Mouse (Mus musculus) heart, adult 2 months (tissue): ENCODE results near the gene 5730596B20Rik. TPM values are rescaled to one million over a fixed set of nuclear protein-coding genes. Genes with fewer than 3 reads are reported as not detected.
A peak's percentile ranks its signal among the peaks of the same experiment; 100 is the strongest.

Experiments
- DNase-seq, 2 experiments: peaks; one replicate each; pipeline ENCODE4 v3.0.0; 2021
- H3K27ac ChIP-seq: fragments of 200-600 bp; 2 replicates; pipeline ENCODE4 v1.8.1; 2022
- H3K27me3 ChIP-seq: fragments of 200-500 bp; 2 replicates; pipeline ENCODE4 v1.6.1; 2012; ENCODE audit warnings: mild to moderate bottlenecking, low read length, inconsistent platforms, mixed read lengths; ENCODE audit not compliant: control insufficient read depth, insufficient read depth
- H3K36me3 ChIP-seq: fragments of 200-500 bp; 2 replicates; pipeline ENCODE4 v1.6.1; 2012; ENCODE audit warnings: low read length, inconsistent platforms; ENCODE audit not compliant: control insufficient read depth, insufficient read depth
- H3K4me1 ChIP-seq: fragments of 200-500 bp; 2 replicates; pipeline ENCODE4 v1.6.1; 2011; ENCODE audit warnings: low read length; ENCODE audit not compliant: control insufficient read depth, insufficient read depth
- H3K4me3 ChIP-seq: fragments of 200-600 bp; 2 replicates; pipeline ENCODE4 v1.8.1; 2022
- H3K79me2 ChIP-seq: fragments of 200-500 bp; replicated peaks from 2 replicates; pipeline ENCODE4 v1.6.1; 2012; ENCODE audit warnings: mild to moderate bottlenecking, inconsistent platforms, low read length, moderate library complexity, mixed read lengths; ENCODE audit not compliant: control insufficient read depth, insufficient read depth
- H3K9ac ChIP-seq: fragments of 200-500 bp; 2 replicates; pipeline ENCODE4 v1.6.1; 2012; ENCODE audit warnings: low read depth, mild to moderate bottlenecking, control low read depth, inconsistent platforms, low read length, mixed read lengths
- CTCF ChIP-seq: fragments of 200-600 bp; IDR thresholded peaks from 2 replicates; pipeline ENCODE4 v1.8.1; 2022; ENCODE audit warnings: antibody characterized with exemption, mild to moderate bottlenecking, moderate library complexity
- EP300 ChIP-seq: fragments of 200-500 bp; IDR thresholded peaks from 2 replicates; pipeline ENCODE4 v1.6.1; 2011; ENCODE audit warnings: low read depth, low read length, control low read depth; ENCODE audit not compliant: insufficient read depth
- POLR2A ChIP-seq: fragments of 200-500 bp; IDR thresholded peaks from 2 replicates; pipeline ENCODE4 v1.6.1; 2011; ENCODE audit warnings: mild to moderate bottlenecking, low read depth, low read length, control low read depth; ENCODE audit not compliant: insufficient read depth
- WGBS: fragments of 180-500 bp; shearing (Covaris S2); methylation state at CpG from one replicate; pipeline ENCODE4 v1.1.7; 2018; 5-methylcytosine and 5-hydroxymethylcytosine counted together
- intact Hi-C: fragments of 180-260 bp; cut with DNase I; formaldehyde crosslinking; loops from one replicate; pipeline ENCODE4 v1.15.1; 2025
- polyA plus RNA-seq: library from polyadenylated mRNA; depleted of rRNA; stranded (reverse); fragments of >200 nt; gene quantifications from 2 replicates; pipeline ENCODE4 v1.2.3, GENCODE M21; 2012
- total RNA-seq, 2 experiments: library from RNA; stranded (reverse); gene quantifications; 2 replicates each; pipeline ENCODE4 v1.2.3; 2021

The 5730596B20Rik gene
- total and polyA plus RNA-seq, 3 experiments, result not detected

DNA sequence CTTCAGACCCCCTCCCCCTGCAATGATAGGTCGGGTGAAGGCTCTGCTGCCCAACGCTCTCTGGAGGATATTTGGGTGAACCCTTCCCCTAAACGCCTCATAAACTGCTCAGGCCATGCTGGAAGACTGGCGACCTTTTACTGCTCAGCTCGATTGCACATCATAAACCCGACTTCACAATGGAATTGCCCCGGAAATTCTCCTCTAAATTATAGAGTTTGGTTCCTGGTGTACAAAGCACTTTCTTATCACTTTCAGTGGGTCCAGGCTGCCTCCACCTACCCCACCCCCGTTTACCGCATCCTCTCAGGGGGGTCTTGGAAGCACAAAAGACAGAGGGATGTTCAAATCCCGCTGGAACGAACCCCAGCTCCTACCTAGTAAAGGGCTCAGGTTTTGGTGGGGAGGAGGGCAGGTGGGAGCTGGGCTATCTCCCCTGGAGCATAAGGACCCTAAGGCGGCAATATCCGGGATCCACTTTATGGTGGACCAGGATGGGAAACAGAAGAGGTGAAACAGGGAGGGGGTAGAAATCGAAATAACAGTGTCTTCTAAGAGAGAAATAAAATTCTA, 41.4 kb downstream of the 5730596B20Rik start:
- 18% methylated on average over 14 of the region's 14 CpGs for WGBS
- Histone ChIP-seq H3K27me3 (peaks cover 45% of the 10 kb centered on the region), H3K27ac (no peak overlapping the region), H3K79me2 (no peaks in the 10 kb centered on the region), H3K4me3 (no peak overlapping the region), H3K9ac (no peak overlapping the region), H3K4me1 (peaks cover 1% of the 10 kb centered on the region; the same call in 1 of the 2 replicates), H3K36me3 (no peaks in the 10 kb centered on the region)
- intact Hi-C loops, result loop anchor here (5.0 kb wide), 1 partner anchor 34 kb away; no protein-coding TSS in a partner anchor
- no peak for TF ChIP-seq CTCF
- TF ChIP-seq POLR2A, result no peak
- TF ChIP-seq EP300, result no peak
- peak in 1 of 2 experiments; percentile 20 for DNase-seq

DNA sequence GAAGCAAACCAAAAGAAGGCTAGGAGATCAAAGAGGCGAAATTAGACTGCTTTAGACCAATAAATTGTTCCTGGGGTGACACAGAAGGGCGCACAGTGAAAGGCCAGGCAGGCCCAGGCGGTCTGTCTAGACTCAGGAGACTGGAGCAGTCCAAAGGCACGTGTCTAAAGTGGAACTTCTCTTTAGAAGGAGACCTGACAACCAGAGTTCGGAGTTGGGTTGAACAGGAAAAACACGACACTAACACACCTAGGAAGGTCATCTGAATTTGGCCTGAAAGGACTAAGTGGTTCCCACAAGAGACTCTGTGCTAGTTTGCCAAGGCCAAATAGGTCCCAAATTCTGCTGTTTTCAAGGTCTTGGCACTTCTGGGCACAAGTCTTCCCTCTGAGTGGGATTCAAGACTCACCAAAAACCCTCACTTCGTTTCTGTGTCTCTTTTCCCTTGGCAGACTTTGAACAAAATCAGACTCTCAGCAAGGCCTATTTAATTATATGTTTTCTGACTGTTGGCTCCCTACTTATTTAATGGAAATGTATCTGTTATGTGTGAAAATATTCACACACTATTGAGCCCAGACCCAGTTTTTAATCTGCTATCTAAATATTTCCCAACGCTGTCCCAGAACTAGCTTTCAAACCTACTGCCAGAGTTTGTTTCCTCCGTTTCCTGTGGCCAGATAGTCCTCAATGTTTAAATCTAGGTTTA, 42.1 kb downstream of the 5730596B20Rik start:
- H3K4me3 ChIP-seq, result no peak overlapping the region
- H3K4me1 ChIP-seq, result peaks cover 1% of the 10 kb centered on the region; the same call in 1 of the 2 replicates
- intact Hi-C loops, result loop anchor here (5.0 kb wide), 1 partner anchor 33 kb away; no protein-coding TSS in a partner anchor
- 60% methylated on average over 9 of the region's 9 CpGs for WGBS
- no peak overlapping the region for H3K9ac ChIP-seq
- H3K27me3 ChIP-seq, result peaks cover 42% of the 10 kb centered on the region
- DNase-seq, result peak in 1 of 2 experiments; percentile 16
- no peaks in the 10 kb centered on the region for H3K79me2 ChIP-seq
- H3K27ac ChIP-seq, result no peak overlapping the region
- TF ChIP-seq CTCF, result no peak
- no peak for TF ChIP-seq EP300
- no peak for TF ChIP-seq POLR2A
- H3K36me3 ChIP-seq, result no peaks in the 10 kb centered on the region

DNA sequence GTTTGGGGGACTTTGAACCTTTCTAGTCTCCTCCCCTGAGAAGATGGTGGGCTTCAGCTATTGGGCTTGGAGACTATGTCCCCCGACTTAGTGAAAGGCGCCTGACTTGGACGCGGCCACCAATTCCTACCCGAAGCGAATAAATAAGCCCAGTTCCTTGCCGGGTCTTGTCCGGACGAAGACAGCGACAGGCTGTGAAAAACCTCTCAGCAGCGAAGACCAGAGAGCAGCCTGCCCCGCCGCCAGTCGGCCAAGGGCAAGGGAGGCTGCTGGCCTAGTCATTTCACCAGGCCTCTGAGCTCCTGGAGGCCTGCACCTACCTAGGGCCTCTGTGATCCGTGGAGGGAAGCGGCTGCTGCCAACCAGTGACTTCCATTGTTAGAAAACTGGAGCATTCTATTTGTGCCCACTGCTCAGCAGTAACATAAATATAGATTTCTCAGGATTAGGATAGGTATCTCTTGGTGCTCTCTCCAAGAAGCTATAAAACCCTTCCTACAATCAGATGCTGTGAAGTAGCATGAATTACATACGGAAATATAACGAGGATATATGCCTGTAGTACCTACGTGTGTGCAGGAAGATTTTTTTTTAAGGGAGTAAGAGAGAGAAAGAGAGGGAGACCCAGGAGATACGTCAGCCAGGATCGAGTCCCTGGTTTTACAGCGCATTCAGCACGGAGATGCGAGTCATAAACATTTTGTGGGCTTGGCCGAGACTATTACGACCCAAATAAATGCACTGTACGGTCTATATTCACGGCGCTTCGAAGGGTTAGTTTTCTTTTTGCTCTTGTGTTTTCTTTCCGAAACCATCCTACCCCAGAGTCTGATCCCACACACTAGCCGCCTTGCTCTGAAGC, 42.9 kb downstream of the 5730596B20Rik start:
- Histone ChIP-seq H3K4me3 (no peak overlapping the region), H3K9ac (no peak overlapping the region), H3K4me1 (peaks cover 1% of the 10 kb centered on the region; the same call in 1 of the 2 replicates), H3K36me3 (no peaks in the 10 kb centered on the region), H3K27ac (no peak overlapping the region), H3K27me3 (peaks cover 41% of the 10 kb centered on the region), H3K79me2 (no peaks in the 10 kb centered on the region)
- 49% methylated on average over 32 of the region's 32 CpGs for WGBS
- DNase-seq, result peak in 1 of 2 experiments; percentile 31
- TF ChIP-seq CTCF (no peak), EP300 (no peak), POLR2A (no peak)
- intact Hi-C loops, result loop anchor here (2.0 to 5.0 kb wide), 3 partner anchors 343 to 838 kb away; no protein-coding TSS in a partner anchor

DNA sequence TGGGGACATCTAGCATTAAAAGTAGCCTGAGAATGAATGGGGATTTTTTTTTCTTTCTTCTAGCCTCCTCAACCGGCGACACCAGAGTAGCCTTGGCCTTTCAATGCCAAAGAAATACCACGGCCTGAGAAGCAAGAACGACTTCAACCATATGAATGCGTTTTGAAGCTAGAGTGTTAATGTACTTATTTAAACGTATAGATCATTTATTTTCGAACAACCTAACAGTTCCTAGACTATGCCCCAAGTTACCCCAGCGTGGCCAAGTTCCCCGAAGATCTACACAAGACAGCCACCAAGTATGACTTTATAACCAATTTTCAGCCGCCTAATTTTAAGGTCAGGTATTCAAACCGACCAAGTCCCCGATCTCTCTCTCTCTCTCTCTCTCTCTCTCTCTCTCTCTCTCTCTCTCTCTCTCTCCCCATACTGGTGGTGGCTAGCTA, 43.6 kb downstream of the 5730596B20Rik start:
- Histone ChIP-seq H3K27ac (no peak overlapping the region), H3K4me1 (peaks cover 1% of the 10 kb centered on the region; the same call in 1 of the 2 replicates), H3K36me3 (no peaks in the 10 kb centered on the region), H3K79me2 (no peaks in the 10 kb centered on the region), H3K4me3 (no peak overlapping the region; the same call in 1 of the 2 replicates), H3K9ac (no peak overlapping the region), H3K27me3 (peaks cover 43% of the 10 kb centered on the region)
- WGBS, result 21% methylated on average over 12 of the region's 12 CpGs
- TF ChIP-seq CTCF (no peak), EP300 (no peak), POLR2A (no peak)
- peak in 1 of 2 experiments; percentile 25 for DNase-seq
- intact Hi-C loops, result loop anchor here (1.0 to 5.0 kb wide), 4 partner anchors 10 to 839 kb away; no protein-coding TSS in a partner anchor

DNA sequence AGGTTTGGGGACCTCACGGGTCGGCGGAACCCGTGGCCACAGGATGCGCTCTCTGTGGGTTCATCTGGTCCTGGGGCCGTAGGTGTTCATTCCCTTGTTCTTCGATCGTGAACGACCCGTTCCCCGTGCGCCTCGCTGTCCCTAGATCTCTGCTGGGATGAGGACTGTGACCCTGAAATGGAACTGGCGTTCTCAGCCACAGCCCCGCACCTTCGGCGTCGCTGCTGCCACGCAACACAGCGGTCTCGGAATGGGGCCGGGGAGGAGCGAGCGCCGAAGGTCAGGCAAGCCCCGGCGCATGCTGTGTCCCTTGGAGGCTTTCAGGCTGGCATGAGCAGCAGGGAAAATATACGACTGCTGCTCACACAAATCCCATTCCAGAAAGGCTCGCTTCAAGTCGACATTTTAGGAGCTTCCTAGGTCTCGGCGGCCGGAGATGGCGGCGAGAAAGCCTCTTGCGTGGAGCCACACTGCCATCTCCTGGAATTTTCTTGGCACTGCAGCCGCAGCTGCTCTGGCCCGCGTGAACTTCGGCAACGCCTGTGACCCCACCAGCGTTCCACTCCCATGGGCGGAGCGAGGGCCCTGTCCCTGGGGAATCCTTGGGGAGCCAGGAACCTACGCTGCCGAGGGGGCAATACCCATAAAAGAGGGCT, 44.2 kb downstream of the 5730596B20Rik start, which contains the start of gene Hoxa7:
Gene Hoxa7, minus strand, starts transcription at position 518 of the 656 bp plus-strand sequence.
- DNase-seq, result peak; percentile 84 to 91
- intact Hi-C loops, result loop anchor here (1.0 to 5.0 kb wide), 4 partner anchors 10 to 839 kb away; no protein-coding TSS in a partner anchor
- Histone ChIP-seq H3K4me3 (peak within 1 kb of the TSS; percentile 58), H3K27me3 (peaks cover 43% of the 10 kb centered on the region), H3K4me1 (peaks cover 1% of the 10 kb centered on the region; the same call in 1 of the 2 replicates), H3K27ac (no peak within 1 kb of the TSS), H3K36me3 (no peaks in the 10 kb centered on the region), H3K9ac (peak within 1 kb of the TSS; percentile 39), H3K79me2 (no peaks in the 10 kb centered on the region)
- WGBS, result 2% methylated on average over 46 of the region's 46 CpGs
- TF ChIP-seq CTCF (no peak), POLR2A (no peak), EP300 (peak; percentile 90; the same call in 1 of the 2 replicates)
